Mouse (Mus musculus): ENCODE results near the gene Tanc1. TPM values are rescaled to one million over a fixed set of nuclear protein-coding genes. Genes with fewer than 3 reads are reported as not detected.

The Tanc1 gene
- total and polyA plus RNA-seq, 3 experiments: 0.03 to 6.9 (median 0.49) TPM

- DNase-seq (ENCODE audit: low spot score) (no peak), ATAC-seq (ENCODE audit: extremely low read depth, insufficient number of reproducible peaks, low FRiP score, poor library complexity, severe bottlenecking) (no peak)
- no peaks in the 10 kb centered on the region for H3K36me3 ChIP-seq (replicated peaks)
- no peaks in the 10 kb centered on the region for H3K9me3 ChIP-seq (replicated peaks)
- TF ChIP-seq GATA1 (IDR thresholded peaks at IDR 0.05; ENCODE audit: borderline replicate concordance, low read length): no peak
- TF ChIP-seq POLR2AphosphoS5 (IDR thresholded peaks at IDR 0.05; ENCODE audit: insufficient replicate concordance, low read depth, low read length): no peak
- no peak for TF ChIP-seq GATA2 (IDR thresholded peaks at IDR 0.05; ENCODE audit: borderline replicate concordance, low read depth, low read length)
- no peak for TF ChIP-seq TAL1 (conservative IDR thresholded peaks at IDR 0.05; ENCODE audit: low read depth, low read length)
- TF ChIP-seq CTCF (IDR thresholded peaks at IDR 0.05; ENCODE audit: low read depth, low read length): no peak
- H3K4me3 ChIP-seq (ENCODE audit: low read depth, low read length): no peak overlapping the region
- H3K4me1 ChIP-seq (ENCODE audit: insufficient read depth, low read depth, low read length): no peaks in the 10 kb centered on the region
- H3K27me3 ChIP-seq (ENCODE audit: insufficient read depth, low read length): peaks cover 2% of the 10 kb centered on the region; the same call in 1 of the 2 replicates
Observed at GRCm38 (mm10) chr2:59711992-59712391, 100.2 kb downstream of the Tanc1 start.

GRCm38 (mm10) chr2:59712484-59712883, 100.6 kb downstream of the Tanc1 start:
- DNase-seq (ENCODE audit: low spot score) (no peak), ATAC-seq (ENCODE audit: extremely low read depth, insufficient number of reproducible peaks, low FRiP score, poor library complexity, severe bottlenecking) (no peak)
- H3K27me3 ChIP-seq (ENCODE audit: insufficient read depth, low read length): peaks cover 2% of the 10 kb centered on the region; the same call in 1 of the 2 replicates
- TF ChIP-seq GATA1 (IDR thresholded peaks at IDR 0.05; ENCODE audit: borderline replicate concordance, low read length): no peak
- TF ChIP-seq CTCF (IDR thresholded peaks at IDR 0.05; ENCODE audit: low read depth, low read length): no peak
- TF ChIP-seq GATA2 (IDR thresholded peaks at IDR 0.05; ENCODE audit: borderline replicate concordance, low read depth, low read length): no peak
- TF ChIP-seq POLR2AphosphoS5 (IDR thresholded peaks at IDR 0.05; ENCODE audit: insufficient replicate concordance, low read depth, low read length): no peak
- H3K9me3 ChIP-seq (replicated peaks): no peaks in the 10 kb centered on the region
- no peaks in the 10 kb centered on the region for H3K4me1 ChIP-seq (ENCODE audit: insufficient read depth, low read depth, low read length)
- no peaks in the 10 kb centered on the region for H3K36me3 ChIP-seq (replicated peaks)
- H3K4me3 ChIP-seq (ENCODE audit: low read depth, low read length): no peak overlapping the region

GRCm38 (mm10) chr2:59713626-59714556, 102.0 kb downstream of the Tanc1 start:
- Histone ChIP-seq H3K9me3 (replicated peaks) (no peaks in the 10 kb centered on the region), H3K36me3 (replicated peaks) (no peaks in the 10 kb centered on the region), H3K4me1 (ENCODE audit: insufficient read depth, low read depth, low read length) (no peaks in the 10 kb centered on the region), H3K4me3 (ENCODE audit: low read depth, low read length) (no peak overlapping the region), H3K27me3 (ENCODE audit: insufficient read depth, low read length) (peaks cover 11% of the 10 kb centered on the region; the same call in 1 of the 2 replicates)
- no peak for ATAC-seq (ENCODE audit: extremely low read depth, insufficient number of reproducible peaks, low FRiP score, poor library complexity, severe bottlenecking)
- no peak for DNase-seq (ENCODE audit: low spot score)
- TF ChIP-seq POLR2AphosphoS5 (IDR thresholded peaks at IDR 0.05; ENCODE audit: insufficient replicate concordance, low read depth, low read length): no peak
- no peak for TF ChIP-seq GATA2 (IDR thresholded peaks at IDR 0.05; ENCODE audit: borderline replicate concordance, low read depth, low read length)
- TF ChIP-seq CTCF (IDR thresholded peaks at IDR 0.05; ENCODE audit: low read depth, low read length): no peak
- TF ChIP-seq GATA1 (IDR thresholded peaks at IDR 0.05; ENCODE audit: borderline replicate concordance, low read length): no peak
- no peak for TF ChIP-seq TAL1 (conservative IDR thresholded peaks at IDR 0.05; ENCODE audit: low read depth, low read length)

GRCm38 (mm10) chr2:59714992-59715391, 103.2 kb downstream of the Tanc1 start:
- DNase-seq (ENCODE audit: low spot score): no peak
- Histone ChIP-seq H3K27me3 (ENCODE audit: insufficient read depth, low read length) (peaks cover 13% of the 10 kb centered on the region; the same call in 1 of the 2 replicates), H3K4me3 (ENCODE audit: low read depth, low read length) (no peak overlapping the region), H3K9me3 (replicated peaks) (no peaks in the 10 kb centered on the region), H3K36me3 (replicated peaks) (no peaks in the 10 kb centered on the region), H3K4me1 (ENCODE audit: insufficient read depth, low read depth, low read length) (no peaks in the 10 kb centered on the region)
- TF ChIP-seq GATA2 (IDR thresholded peaks at IDR 0.05; ENCODE audit: borderline replicate concordance, low read depth, low read length): no peak
- no peak for ATAC-seq (ENCODE audit: extremely low read depth, insufficient number of reproducible peaks, low FRiP score, poor library complexity, severe bottlenecking)

- ATAC-seq (ENCODE audit: extremely low read depth, insufficient number of reproducible peaks, low FRiP score, poor library complexity, severe bottlenecking) (no peak), DNase-seq (ENCODE audit: low spot score) (no peak)
- no peak overlapping the region for H3K4me3 ChIP-seq (ENCODE audit: low read depth, low read length)
- H3K27me3 ChIP-seq (ENCODE audit: insufficient read depth, low read length): peaks cover 13% of the 10 kb centered on the region; the same call in 1 of the 2 replicates
- no peak for TF ChIP-seq GATA2 (IDR thresholded peaks at IDR 0.05; ENCODE audit: borderline replicate concordance, low read depth, low read length)
- TF ChIP-seq GATA1 (IDR thresholded peaks at IDR 0.05; ENCODE audit: borderline replicate concordance, low read length): no peak
- no peak for TF ChIP-seq CTCF (IDR thresholded peaks at IDR 0.05; ENCODE audit: low read depth, low read length)
- TF ChIP-seq POLR2AphosphoS5 (IDR thresholded peaks at IDR 0.05; ENCODE audit: insufficient replicate concordance, low read depth, low read length): no peak
- no peak for TF ChIP-seq TAL1 (conservative IDR thresholded peaks at IDR 0.05; ENCODE audit: low read depth, low read length)
- H3K4me1 ChIP-seq (ENCODE audit: insufficient read depth, low read depth, low read length): no peaks in the 10 kb centered on the region
- no peaks in the 10 kb centered on the region for H3K36me3 ChIP-seq (replicated peaks)
- H3K9me3 ChIP-seq (replicated peaks): no peaks in the 10 kb centered on the region
Observed at GRCm38 (mm10) chr2:59716461-59716860, 104.6 kb downstream of the Tanc1 start.

GRCm38 (mm10) chr2:59717746-59718294, 106.0 kb downstream of the Tanc1 start:
- DNase-seq (ENCODE audit: low spot score) (no peak), ATAC-seq (ENCODE audit: extremely low read depth, insufficient number of reproducible peaks, low FRiP score, poor library complexity, severe bottlenecking) (no peak)
- Histone ChIP-seq H3K9me3 (replicated peaks) (no peaks in the 10 kb centered on the region), H3K36me3 (replicated peaks) (no peaks in the 10 kb centered on the region), H3K4me3 (ENCODE audit: low read depth, low read length) (no peak overlapping the region), H3K4me1 (ENCODE audit: insufficient read depth, low read depth, low read length) (no peaks in the 10 kb centered on the region), H3K27me3 (ENCODE audit: insufficient read depth, low read length) (peaks cover 11% of the 10 kb centered on the region; the same call in 1 of the 2 replicates)
- TF ChIP-seq TAL1 (conservative IDR thresholded peaks at IDR 0.05; ENCODE audit: low read depth, low read length) (no peak), CTCF (IDR thresholded peaks at IDR 0.05; ENCODE audit: low read depth, low read length) (no peak), GATA1 (IDR thresholded peaks at IDR 0.05; ENCODE audit: borderline replicate concordance, low read length) (no peak), POLR2AphosphoS5 (IDR thresholded peaks at IDR 0.05; ENCODE audit: insufficient replicate concordance, low read depth, low read length) (no peak), GATA2 (IDR thresholded peaks at IDR 0.05; ENCODE audit: borderline replicate concordance, low read depth, low read length) (no peak)

All from G1E (cell line).